Mouse (Mus musculus) testis, adult 2 months (tissue): ENCODE results near the gene Zfp366. TPM values are rescaled to one million over a fixed set of nuclear protein-coding genes. Genes with fewer than 3 reads are reported as not detected.
"Not testable (repeated sequence)": the region's sequence is repeated elsewhere in the genome, so short reads cannot be mapped to it uniquely, and the experiment has no call there.

ENCODE experiments used
- H3K27ac ChIP-seq: fragments of 200-500 bp; 2 replicates; pipeline ENCODE4 v1.5.1; 2012; ENCODE audit warnings: low read depth, low read length; ENCODE audit not compliant: control insufficient read depth, insufficient read depth
- H3K27me3 ChIP-seq: fragments of 200-500 bp; 2 replicates; pipeline ENCODE4 v1.6.1; 2012; ENCODE audit warnings: mild to moderate bottlenecking, low read length, moderate library complexity; ENCODE audit not compliant: control insufficient read depth, insufficient read depth
- H3K36me3 ChIP-seq: fragments of 200-500 bp; 2 replicates; pipeline ENCODE4 v1.6.1; 2012; ENCODE audit warnings: mild to moderate bottlenecking, low read length; ENCODE audit not compliant: control insufficient read depth, insufficient read depth
- H3K4me1 ChIP-seq: fragments of 200-500 bp; 2 replicates; pipeline ENCODE4 v1.6.1; 2012; ENCODE audit warnings: low read length; ENCODE audit not compliant: control insufficient read depth, insufficient read depth
- H3K4me3 ChIP-seq: fragments of 200-500 bp; 2 replicates; pipeline ENCODE4 v1.5.1; 2012; ENCODE audit warnings: low read depth, mild to moderate bottlenecking, low read length, moderate library complexity, mixed read lengths; ENCODE audit not compliant: control insufficient read depth
- CTCF ChIP-seq: fragments of 200-500 bp; IDR thresholded peaks from 2 replicates; pipeline ENCODE4 v1.5.1; 2012; ENCODE audit warnings: low read depth, mild to moderate bottlenecking, inconsistent platforms, low read length, moderate library complexity; ENCODE audit not compliant: control insufficient read depth, insufficient read depth, insufficient replicate concordance
- POLR2A ChIP-seq: fragments of 200-500 bp; IDR thresholded peaks from 2 replicates; pipeline ENCODE4 v1.6.1; 2012; ENCODE audit warnings: low read depth, mild to moderate bottlenecking, inconsistent platforms, low read length, moderate library complexity; ENCODE audit not compliant: control insufficient read depth
- polyA plus RNA-seq: library from polyadenylated mRNA; depleted of rRNA; stranded (reverse); fragments of >200 nt; gene quantifications from 2 replicates; pipeline ENCODE4 v1.2.3, GENCODE M21; 2012

The Zfp366 gene
- polyA plus RNA-seq, 1 experiment: 0.25 TPM

GRCm38 (mm10) chr13:99170337-99170736 is 14.3 kb upstream of the Zfp366 start:
- Histone ChIP-seq H3K4me3 (no peak overlapping the region), H3K36me3 (no peaks in the 10 kb centered on the region), H3K4me1 (no peaks in the 10 kb centered on the region), H3K27ac (no peak overlapping the region), H3K27me3 (no peaks in the 10 kb centered on the region)
- TF ChIP-seq CTCF (no peak), POLR2A (no peak)

DNA sequence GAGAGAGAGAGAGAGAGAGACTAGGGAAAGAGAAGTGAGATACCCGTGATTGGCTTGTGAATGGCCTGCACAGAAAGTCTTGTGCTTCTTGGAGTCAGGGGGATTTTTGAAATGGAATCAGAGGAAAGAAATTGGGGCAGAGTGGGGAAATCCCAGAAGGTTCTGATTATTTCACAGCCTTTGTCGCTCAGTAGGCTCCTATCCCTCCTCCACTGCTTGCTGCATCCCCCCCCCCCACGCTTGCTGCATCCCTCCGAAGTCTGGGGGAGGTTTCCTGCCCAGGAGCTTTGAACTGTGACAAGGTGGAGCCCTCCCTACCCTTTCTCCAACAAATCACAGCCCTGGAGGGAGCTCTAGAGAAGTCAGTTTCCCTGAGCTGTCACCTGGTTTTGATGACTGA is 10.8 kb upstream of the Zfp366 start:
- H3K36me3 ChIP-seq: no peaks in the 10 kb centered on the region
- no peak overlapping the region for H3K4me3 ChIP-seq
- TF ChIP-seq POLR2A (no peak), CTCF (no peak)
- H3K27me3 ChIP-seq: no peaks in the 10 kb centered on the region
- H3K4me1 ChIP-seq: no peaks in the 10 kb centered on the region
- H3K27ac ChIP-seq: no peak overlapping the region

GRCm38 (mm10) chr13:99182828-99183227 is 1.8 kb upstream of the Zfp366 start:
- H3K27ac ChIP-seq, H3K4me3 ChIP-seq, H3K4me1 ChIP-seq, H3K36me3 ChIP-seq, H3K27me3 ChIP-seq: not testable (repeated sequence)

DNA sequence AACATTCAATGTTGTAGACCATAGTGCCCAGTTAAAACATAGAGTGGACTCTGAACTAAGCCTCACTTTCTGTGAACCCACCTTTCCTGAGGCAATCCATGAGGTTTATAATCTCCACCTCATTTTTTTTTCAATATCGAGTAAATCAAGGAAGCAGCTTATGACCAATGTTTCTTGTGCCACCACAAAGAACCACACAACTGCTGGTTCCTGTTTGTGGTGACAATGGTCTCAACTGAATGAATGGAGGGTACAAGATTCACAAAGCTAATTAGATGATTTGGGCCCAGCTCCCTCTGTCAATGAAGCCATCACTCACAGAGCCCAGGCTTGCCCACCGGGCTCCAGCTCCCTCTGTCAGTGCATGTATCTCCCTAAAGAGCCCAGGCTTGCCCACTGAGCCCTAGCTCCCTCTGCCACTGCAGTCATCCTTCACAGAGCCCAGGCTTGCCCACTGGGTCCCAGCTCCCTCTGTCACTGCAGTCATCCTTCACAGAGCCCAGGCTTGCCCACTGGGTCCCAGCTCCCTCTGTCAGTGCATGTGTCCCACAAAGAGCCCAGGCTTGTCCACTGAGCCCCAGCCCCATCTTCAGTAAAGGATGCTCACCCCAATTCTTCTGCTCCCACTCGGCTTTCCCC is 1.2 kb upstream of the Zfp366 start:
- no peak overlapping the region for H3K4me3 ChIP-seq
- no peaks in the 10 kb centered on the region for H3K4me1 ChIP-seq
- no peak overlapping the region for H3K27ac ChIP-seq
- no peaks in the 10 kb centered on the region for H3K27me3 ChIP-seq
- TF ChIP-seq CTCF: no peak
- no peak for TF ChIP-seq POLR2A
- H3K36me3 ChIP-seq: no peaks in the 10 kb centered on the region

DNA sequence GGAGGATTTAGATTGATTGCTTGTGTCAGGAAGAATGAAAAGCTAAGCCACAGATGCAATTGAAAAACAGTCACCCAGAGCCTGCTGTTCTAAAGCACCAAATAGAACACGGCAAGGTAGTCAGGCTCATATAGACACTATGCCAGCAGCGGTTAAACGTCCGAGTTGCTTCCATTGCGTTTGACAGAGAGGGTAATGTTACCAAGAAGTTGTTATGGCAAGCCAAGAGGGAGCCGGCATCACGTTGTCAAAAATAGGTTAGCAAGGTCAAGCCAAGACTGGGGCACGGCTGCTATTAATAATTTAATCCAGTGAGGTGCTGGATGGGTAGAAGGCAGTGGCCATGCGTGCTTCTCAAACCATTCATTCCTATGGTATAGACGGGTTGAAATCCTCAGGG is 950 bp downstream of the Zfp366 start:
- peaks cover 2% of the 10 kb centered on the region for H3K4me1 ChIP-seq
- no peaks in the 10 kb centered on the region for H3K27me3 ChIP-seq
- TF ChIP-seq CTCF (no peak), POLR2A (no peak)
- no peak overlapping the region for H3K27ac ChIP-seq
- H3K4me3 ChIP-seq: no peak overlapping the region
- no peaks in the 10 kb centered on the region for H3K36me3 ChIP-seq

GRCm38 (mm10) chr13:99186138-99186853 is 1.7 kb downstream of the Zfp366 start:
- TF ChIP-seq CTCF: no peak
- TF ChIP-seq POLR2A: no peak
- H3K27ac ChIP-seq: no peak overlapping the region
- peaks cover 4% of the 10 kb centered on the region for H3K4me1 ChIP-seq
- H3K36me3 ChIP-seq: no peaks in the 10 kb centered on the region
- no peak overlapping the region for H3K4me3 ChIP-seq
- H3K27me3 ChIP-seq: no peaks in the 10 kb centered on the region

- Histone ChIP-seq H3K27ac (no peak overlapping the region), H3K36me3 (no peaks in the 10 kb centered on the region), H3K27me3 (no peaks in the 10 kb centered on the region), H3K4me1 (peaks cover 4% of the 10 kb centered on the region), H3K4me3 (no peak overlapping the region)
- no peak for TF ChIP-seq CTCF
- TF ChIP-seq POLR2A: no peak
Observed at GRCm38 (mm10) chr13:99186859-99187258, 2.2 kb downstream of the Zfp366 start.
